Mouse (Mus musculus): ENCODE data around the gene Tmem120b. TPM values are rescaled to one million over a fixed set of nuclear protein-coding genes. Genes with fewer than 3 reads are reported as not detected.

The Tmem120b gene
- 14.3 and 17.8 TPM in 2 replicates for polyA plus RNA-seq (2016; fragmentation: Nextera tagmentation; extraction: Ambion mirVana)

DNA sequence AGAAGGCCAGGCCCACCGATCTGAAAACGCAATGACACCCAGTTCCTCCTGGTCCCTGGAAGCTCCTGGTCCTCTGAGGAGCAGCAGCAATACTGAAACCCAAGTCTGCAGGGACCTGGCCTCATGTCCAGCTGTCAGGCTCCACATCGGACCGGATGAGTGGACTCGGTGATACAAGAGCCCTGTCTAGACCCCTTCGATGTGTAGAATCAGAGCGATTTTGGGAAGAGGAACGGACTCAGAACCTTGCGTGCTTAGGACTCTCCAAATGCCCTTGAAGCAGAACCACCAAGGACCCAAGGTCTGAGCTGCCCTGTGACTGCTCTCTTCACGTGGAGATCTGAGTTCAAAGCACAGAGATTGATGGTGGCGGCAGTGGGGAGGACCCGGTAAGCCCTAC is at the start of gene Tmem120b:
Tmem120b (plus strand) TSS at position 301 of the 400 bp plus-strand sequence.
- Histone ChIP-seq H3K27ac (no peak within 1 kb of the TSS), H3K4me1 (no peaks in the 10 kb centered on the region), H3K36me3 (no peaks in the 10 kb centered on the region), H3K9me3 (replicated peaks) (no peaks in the 10 kb centered on the region), H3K9ac (no peak within 1 kb of the TSS), H3K4me2 (replicated peaks) (no peak within 1 kb of the TSS), H3K4me3 (no peak within 1 kb of the TSS), H3K27me3 (no peaks in the 10 kb centered on the region)
- WGBS, result 92% methylated on average over 12 of the region's 12 CpGs
- no peak for ATAC-seq (ENCODE audit: low FRiP score)

DNA sequence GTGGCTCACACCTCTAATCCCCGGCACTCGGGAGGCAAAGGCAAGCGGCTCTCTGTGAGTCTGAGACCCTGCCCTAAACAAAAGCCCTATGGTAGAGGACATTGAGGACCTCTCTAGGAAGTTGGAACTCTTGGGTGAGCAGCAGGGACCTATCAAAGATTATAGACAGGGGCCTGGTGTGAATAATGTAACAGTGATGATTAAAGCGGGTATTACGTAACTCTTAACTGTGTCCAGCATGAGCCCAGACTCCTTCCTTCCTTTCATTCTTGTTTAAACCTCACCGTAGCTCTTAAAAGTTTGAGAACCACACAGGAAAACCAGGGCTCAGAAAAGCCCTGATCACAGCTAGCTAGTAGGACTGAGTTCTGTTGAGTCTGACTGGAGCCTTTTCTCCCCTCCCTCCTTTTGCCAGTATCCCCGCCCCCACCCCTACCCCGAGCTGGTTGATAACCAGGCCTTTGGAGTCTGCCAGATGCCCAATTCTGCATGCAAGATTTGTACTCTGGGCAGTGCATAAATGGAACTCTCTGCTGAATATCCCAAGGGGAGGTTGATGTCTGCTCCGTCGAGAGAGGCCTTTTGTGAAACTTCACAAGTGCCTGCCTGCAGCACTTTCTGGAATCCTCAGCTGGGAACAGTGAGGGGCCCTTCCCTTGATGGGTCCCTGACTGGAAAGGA is 48.7 kb upstream of the Tmem120b start:
- no peaks in the 10 kb centered on the region for H3K27me3 ChIP-seq
- no peaks in the 10 kb centered on the region for H3K36me3 ChIP-seq
- 0 out of 2 replicates have a peak overlapping the region, but pooled peaks have one; percentile 0 for H3K4me2 ChIP-seq (replicated peaks)
- no peak overlapping the region for H3K4me3 ChIP-seq
- WGBS, result 54% methylated on average over 10 of the region's 10 CpGs
- no peaks in the 10 kb centered on the region for H3K9me3 ChIP-seq (replicated peaks)
- peak; percentile 43; the same call in 1 of the 2 replicates for ATAC-seq (ENCODE audit: low FRiP score)
- H3K9ac ChIP-seq, result no peak overlapping the region
- peak overlapping the region; percentile 66 for H3K27ac ChIP-seq
- peaks cover 33% of the 10 kb centered on the region for H3K4me1 ChIP-seq

DNA sequence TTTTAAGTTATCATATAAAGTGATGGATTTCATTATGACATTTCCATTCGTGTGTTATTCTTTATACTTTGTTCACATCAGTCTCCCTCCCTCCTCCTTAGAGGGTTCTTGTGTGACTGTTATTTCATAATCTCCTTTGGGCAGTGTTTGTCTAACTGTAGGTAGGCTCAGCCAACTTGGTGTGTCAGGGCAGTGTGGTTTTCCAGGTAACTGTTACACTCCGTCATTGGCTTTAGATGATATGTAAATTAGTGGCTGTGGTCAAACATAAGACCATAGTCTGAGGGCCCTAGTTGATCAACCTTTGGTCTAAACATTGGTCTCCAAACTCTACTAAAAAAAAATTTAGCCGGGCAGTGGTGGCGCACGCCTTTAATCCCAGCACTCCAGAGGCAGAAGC is 47.8 kb upstream of the Tmem120b start:
- WGBS, result 93% methylated on average over 5 of the region's 5 CpGs
- Histone ChIP-seq H3K4me1 (peaks cover 31% of the 10 kb centered on the region), H3K27ac (peak overlapping the region; percentile 66; the same call in 1 of the 2 replicates), H3K9me3 (replicated peaks) (no peaks in the 10 kb centered on the region), H3K4me2 (replicated peaks) (no peak overlapping the region), H3K36me3 (no peaks in the 10 kb centered on the region), H3K9ac (no peak overlapping the region), H3K4me3 (no peak overlapping the region), H3K27me3 (no peaks in the 10 kb centered on the region)
- no peak for ATAC-seq (ENCODE audit: low FRiP score)

DNA sequence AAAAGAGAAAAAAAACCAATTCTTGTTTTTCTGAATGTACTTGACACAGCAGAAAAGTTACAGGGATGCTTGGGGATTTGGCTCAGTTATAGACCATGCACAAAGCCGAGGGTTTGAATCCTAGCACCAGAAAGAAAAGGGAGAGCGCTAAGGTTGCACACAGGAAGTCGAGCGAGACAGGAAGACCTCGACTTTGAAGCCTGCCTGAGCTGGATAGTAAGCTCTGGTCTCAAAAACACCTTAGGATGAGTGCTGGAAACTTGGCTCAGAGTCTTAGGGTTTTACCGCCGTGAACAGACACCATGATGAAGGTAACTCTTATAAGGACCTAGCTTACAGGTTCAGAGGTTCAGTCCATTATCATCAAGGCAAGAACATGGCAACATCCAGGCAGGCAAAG is 46.8 kb upstream of the Tmem120b start:
- no peak overlapping the region for H3K4me3 ChIP-seq
- H3K9me3 ChIP-seq (replicated peaks), result no peaks in the 10 kb centered on the region
- ATAC-seq (ENCODE audit: low FRiP score), result no peak
- H3K27me3 ChIP-seq, result no peaks in the 10 kb centered on the region
- 90% methylated on average over 7 of the region's 7 CpGs for WGBS
- no peak overlapping the region for H3K9ac ChIP-seq
- peaks cover 23% of the 10 kb centered on the region for H3K4me1 ChIP-seq
- H3K4me2 ChIP-seq (replicated peaks), result no peak overlapping the region
- no peak overlapping the region for H3K27ac ChIP-seq
- no peaks in the 10 kb centered on the region for H3K36me3 ChIP-seq

DNA sequence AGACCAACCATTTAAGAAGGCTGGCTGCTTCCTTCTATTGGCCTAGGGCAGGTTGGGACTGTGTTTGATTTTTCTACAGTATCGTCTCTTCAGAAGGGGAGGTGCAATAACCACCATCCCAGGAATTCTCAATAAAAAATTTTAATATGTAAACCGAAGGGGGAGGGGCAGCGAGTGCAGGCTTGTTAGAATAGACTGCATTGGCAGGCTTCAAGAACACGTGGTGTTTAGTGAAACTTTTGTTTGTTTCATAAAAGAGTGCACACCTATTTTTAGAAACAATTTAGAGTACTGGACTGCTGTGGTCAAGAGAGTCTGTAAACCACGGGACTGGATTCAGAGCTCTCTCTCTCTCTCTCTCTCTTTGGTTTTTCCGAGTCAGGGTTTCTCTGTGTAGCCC is 45.2 kb upstream of the Tmem120b start:
- Histone ChIP-seq H3K9me3 (replicated peaks) (no peaks in the 10 kb centered on the region), H3K9ac (no peak overlapping the region), H3K4me1 (peaks cover 27% of the 10 kb centered on the region), H3K27me3 (no peaks in the 10 kb centered on the region), H3K36me3 (no peaks in the 10 kb centered on the region), H3K4me3 (no peak overlapping the region), H3K4me2 (replicated peaks) (no peak overlapping the region), H3K27ac (no peak overlapping the region)
- ATAC-seq (ENCODE audit: low FRiP score), result no peak
- WGBS, result 87% methylated on average over 6 of the region's 6 CpGs

DNA sequence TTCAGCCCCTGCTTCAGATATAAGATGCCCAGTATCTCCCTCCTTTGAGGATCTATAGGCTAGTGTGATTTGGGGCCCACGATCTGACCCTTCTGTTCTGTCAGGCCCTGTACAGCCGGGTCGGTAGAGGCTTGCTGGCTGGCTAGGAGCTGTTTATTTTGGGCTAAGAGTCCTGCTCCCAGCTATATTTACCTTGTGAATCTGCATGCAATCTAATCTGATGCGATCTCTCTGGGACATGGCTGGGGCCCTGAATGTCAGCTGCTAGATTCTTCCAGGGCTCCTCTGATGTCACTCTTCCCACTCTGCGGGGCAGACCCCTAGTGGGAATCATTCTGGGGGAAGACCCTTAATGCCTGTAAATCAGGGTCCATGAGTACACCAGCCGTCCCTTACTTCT is 43.9 kb upstream of the Tmem120b start:
- Histone ChIP-seq H3K36me3 (no peaks in the 10 kb centered on the region), H3K9me3 (replicated peaks) (no peaks in the 10 kb centered on the region), H3K27ac (no peak overlapping the region), H3K9ac (no peak overlapping the region), H3K27me3 (no peaks in the 10 kb centered on the region), H3K4me2 (replicated peaks) (no peak overlapping the region), H3K4me3 (no peak overlapping the region), H3K4me1 (peaks cover 15% of the 10 kb centered on the region)
- no peak for ATAC-seq (ENCODE audit: low FRiP score)
- 90% methylated on average over 6 of the region's 6 CpGs for WGBS

DNA sequence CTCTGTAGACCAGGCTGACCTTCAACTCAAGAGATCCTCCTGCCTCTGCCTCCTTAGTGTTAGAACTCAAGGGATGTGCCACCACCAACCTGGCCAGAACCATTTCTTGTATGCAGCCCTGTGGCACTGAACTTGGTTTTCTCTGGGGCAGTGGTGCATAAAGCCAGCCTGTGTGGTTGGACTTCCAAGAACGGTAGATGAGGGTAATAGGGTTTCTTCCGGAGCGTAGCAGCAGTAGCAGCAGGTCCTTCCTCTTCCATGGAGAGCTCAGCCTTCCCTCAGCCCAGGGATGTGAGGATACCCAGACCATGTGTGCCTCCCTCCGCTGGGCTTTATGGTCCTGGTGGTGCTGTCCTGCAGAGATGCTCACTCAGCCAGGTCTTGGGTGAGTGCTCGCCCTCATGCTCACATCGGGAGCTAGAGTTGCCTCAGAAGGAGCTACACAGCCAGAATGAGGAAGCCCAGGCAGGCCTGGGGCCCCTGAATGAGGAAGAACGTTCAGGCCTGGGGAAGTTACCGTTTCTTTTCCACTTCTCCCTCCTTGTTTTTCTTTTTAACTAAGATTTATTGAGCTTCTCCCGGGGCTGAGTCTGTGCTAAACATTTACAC is 43.1 kb upstream of the Tmem120b start:
- H3K27me3 ChIP-seq, result no peaks in the 10 kb centered on the region
- ATAC-seq (ENCODE audit: low FRiP score), result no peak
- H3K4me3 ChIP-seq, result no peak overlapping the region
- H3K9me3 ChIP-seq (replicated peaks), result no peaks in the 10 kb centered on the region
- no peak overlapping the region for H3K9ac ChIP-seq
- H3K4me1 ChIP-seq, result peaks cover 7% of the 10 kb centered on the region; the same call in 1 of the 2 replicates
- H3K36me3 ChIP-seq, result 0 out of 2 replicates have a peak, but pooled peaks cover 2% of the 10 kb centered on the region
- no peak overlapping the region for H3K4me2 ChIP-seq (replicated peaks)
- 86% methylated on average over 9 of the region's 9 CpGs for WGBS
- no peak overlapping the region for H3K27ac ChIP-seq

DNA sequence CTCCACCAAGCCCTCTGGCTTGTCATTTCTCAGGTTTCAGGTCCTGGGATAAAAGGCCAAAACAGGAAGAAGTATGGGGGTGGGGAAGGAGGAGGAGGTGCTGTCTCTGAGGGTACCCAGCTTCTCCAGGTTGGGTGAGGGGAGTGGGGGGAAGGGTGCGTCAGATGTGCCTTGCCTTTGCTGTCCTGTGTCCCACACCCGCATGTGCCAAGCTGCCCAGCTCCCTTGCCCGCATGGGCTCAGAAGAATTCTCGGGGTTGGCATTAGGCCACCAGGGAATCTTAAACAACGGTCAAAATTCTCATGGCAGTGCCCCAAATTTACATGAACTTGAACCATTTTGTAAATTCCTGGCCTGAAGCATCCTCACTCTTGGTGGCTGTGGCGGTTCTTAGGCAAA is 41.8 kb upstream of the Tmem120b start:
- H3K4me2 ChIP-seq (replicated peaks), result no peak overlapping the region
- no peak for ATAC-seq (ENCODE audit: low FRiP score)
- H3K4me3 ChIP-seq, result no peak overlapping the region
- WGBS, result 66% methylated on average over 6 of the region's 6 CpGs
- H3K9ac ChIP-seq, result no peak overlapping the region
- no peak overlapping the region for H3K27ac ChIP-seq
- H3K27me3 ChIP-seq, result no peaks in the 10 kb centered on the region
- H3K9me3 ChIP-seq (replicated peaks), result no peaks in the 10 kb centered on the region
- peaks cover 6% of the 10 kb centered on the region; the same call in 1 of the 2 replicates for H3K36me3 ChIP-seq
- peaks cover 7% of the 10 kb centered on the region; the same call in 1 of the 2 replicates for H3K4me1 ChIP-seq

DNA sequence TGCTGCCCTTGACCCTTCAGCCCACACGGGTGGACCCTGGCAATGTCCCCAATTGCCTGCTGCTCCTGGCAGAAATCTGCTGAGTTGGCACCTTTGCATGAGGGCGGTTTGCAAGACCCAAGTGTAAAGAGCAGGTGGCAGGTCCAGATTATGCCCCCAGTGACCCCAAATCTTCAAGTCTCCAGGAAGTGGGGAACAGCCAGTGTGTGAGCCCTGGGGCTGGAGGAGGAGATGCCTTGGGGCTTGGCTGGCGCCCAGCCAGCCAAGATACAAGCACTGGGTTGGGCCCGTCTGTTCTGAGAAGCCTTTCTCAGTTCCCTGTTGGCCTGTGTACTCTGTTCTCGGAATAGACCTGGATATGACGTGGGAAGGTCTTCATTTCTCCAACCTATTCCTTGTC is 40.8 kb upstream of the Tmem120b start:
- ATAC-seq (ENCODE audit: low FRiP score), result no peak
- Histone ChIP-seq H3K27me3 (no peaks in the 10 kb centered on the region), H3K9ac (no peak overlapping the region), H3K9me3 (replicated peaks) (no peaks in the 10 kb centered on the region), H3K4me3 (no peak overlapping the region), H3K4me2 (replicated peaks) (no peak overlapping the region), H3K4me1 (peaks cover 7% of the 10 kb centered on the region; the same call in 1 of the 2 replicates), H3K27ac (no peak overlapping the region), H3K36me3 (peaks cover 12% of the 10 kb centered on the region; the same call in 1 of the 2 replicates)
- WGBS, result 76% methylated on average over 6 of the region's 6 CpGs

DNA sequence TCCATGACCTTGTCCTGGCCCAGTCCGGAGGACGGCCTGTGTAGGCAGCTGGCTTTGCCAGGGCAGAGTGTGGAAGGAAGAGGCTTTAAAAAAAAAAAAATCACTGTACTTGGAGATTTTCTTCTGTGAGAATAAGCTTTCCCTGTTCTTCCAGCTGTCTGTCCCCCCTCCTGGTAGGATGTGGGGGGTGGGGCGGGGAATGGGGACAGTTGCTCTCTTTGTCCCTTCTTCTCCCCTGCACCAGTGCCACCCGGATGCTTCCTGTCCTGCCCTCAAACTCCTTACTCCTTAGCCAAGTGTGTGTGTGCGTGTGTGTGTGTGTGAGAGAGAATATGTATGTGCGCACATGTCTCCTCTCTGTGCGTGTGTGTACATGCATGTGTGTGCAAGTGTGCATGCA is 38.5 kb upstream of the Tmem120b start:
- ATAC-seq (ENCODE audit: low FRiP score), result no peak
- peaks cover 7% of the 10 kb centered on the region; the same call in 1 of the 2 replicates for H3K4me1 ChIP-seq
- 94% methylated on average over 7 of the region's 7 CpGs for WGBS
- no peak overlapping the region for H3K4me2 ChIP-seq (replicated peaks)
- H3K4me3 ChIP-seq, result no peak overlapping the region
- H3K27ac ChIP-seq, result no peak overlapping the region
- peaks cover 12% of the 10 kb centered on the region; the same call in 1 of the 2 replicates for H3K36me3 ChIP-seq
- H3K9ac ChIP-seq, result no peak overlapping the region
- H3K9me3 ChIP-seq (replicated peaks), result no peaks in the 10 kb centered on the region
- no peaks in the 10 kb centered on the region for H3K27me3 ChIP-seq

DNA sequence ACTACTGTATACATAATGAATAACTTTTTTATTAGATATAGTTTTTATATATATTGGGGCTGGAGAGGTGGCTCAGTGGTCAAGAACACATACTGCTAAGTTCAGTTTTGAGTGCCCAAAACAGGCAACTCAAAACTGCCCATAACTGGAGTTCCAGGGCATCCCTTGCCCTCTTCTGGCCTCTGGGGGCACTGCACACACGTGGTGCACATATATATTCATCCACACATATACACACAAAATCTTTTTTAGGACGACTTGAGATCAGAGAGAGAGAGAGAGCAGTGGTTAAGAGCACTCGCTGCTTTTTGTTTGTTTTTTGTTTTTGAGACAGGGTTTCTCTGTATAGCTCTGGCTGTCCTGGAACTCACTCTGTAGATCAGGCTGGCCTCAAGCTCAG is 36.9 kb upstream of the Tmem120b start:
- H3K9me3 ChIP-seq (replicated peaks), result no peaks in the 10 kb centered on the region
- peaks cover 12% of the 10 kb centered on the region; the same call in 1 of the 2 replicates for H3K36me3 ChIP-seq
- 96% methylated on average over 3 of the region's 3 CpGs for WGBS
- no peaks in the 10 kb centered on the region for H3K27me3 ChIP-seq
- no peak overlapping the region for H3K4me3 ChIP-seq
- H3K9ac ChIP-seq, result no peak overlapping the region
- H3K4me2 ChIP-seq (replicated peaks), result no peak overlapping the region
- H3K4me1 ChIP-seq, result 0 out of 2 replicates have a peak, but pooled peaks cover 5% of the 10 kb centered on the region
- H3K27ac ChIP-seq, result no peak overlapping the region
- no peak for ATAC-seq (ENCODE audit: low FRiP score)

DNA sequence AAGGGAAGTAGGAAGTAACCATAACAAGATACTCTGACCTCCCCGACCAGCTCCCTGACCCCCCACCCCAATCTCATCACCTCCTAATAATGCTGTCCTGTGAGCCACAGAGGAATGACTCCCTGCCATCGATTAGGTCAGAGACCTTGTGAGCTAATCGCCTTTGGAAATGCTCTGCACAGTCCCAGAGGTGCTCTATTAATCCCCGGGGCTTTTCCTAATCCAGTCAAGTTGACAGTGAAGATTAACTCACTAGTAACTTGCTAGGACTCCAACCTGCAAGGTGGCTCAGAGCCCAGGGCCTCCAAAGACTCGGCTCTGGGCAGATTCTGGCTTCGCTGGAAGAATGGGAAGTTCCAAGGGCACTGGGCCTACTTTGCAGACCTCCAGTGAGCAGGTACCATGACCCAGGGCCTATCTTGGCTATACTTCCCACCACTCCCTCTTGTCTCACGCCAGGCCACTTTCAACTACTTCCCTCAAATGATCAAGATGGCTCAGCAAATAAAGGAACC is 34.5 kb upstream of the Tmem120b start:
- no peak overlapping the region for H3K4me2 ChIP-seq (replicated peaks)
- no peak for ATAC-seq (ENCODE audit: low FRiP score)
- no peaks in the 10 kb centered on the region for H3K27me3 ChIP-seq
- no peak overlapping the region for H3K27ac ChIP-seq
- H3K9ac ChIP-seq, result no peak overlapping the region
- no peaks in the 10 kb centered on the region for H3K9me3 ChIP-seq (replicated peaks)
- peaks cover 12% of the 10 kb centered on the region; the same call in 1 of the 2 replicates for H3K36me3 ChIP-seq
- no peaks in the 10 kb centered on the region for H3K4me1 ChIP-seq
- WGBS, result 82% methylated on average over 7 of the region's 7 CpGs
- H3K4me3 ChIP-seq, result no peak overlapping the region

All from hindbrain, embryonic 12.5 days (tissue).